Mouse (Mus musculus): ENCODE data around the gene Shisa5. TPM values are rescaled to one million over a fixed set of nuclear protein-coding genes. Genes with fewer than 3 reads are reported as not detected.

The Shisa5 gene
- polyA plus RNA-seq, 1 experiment from 2014 or later: 60.4 TPM

DNA sequence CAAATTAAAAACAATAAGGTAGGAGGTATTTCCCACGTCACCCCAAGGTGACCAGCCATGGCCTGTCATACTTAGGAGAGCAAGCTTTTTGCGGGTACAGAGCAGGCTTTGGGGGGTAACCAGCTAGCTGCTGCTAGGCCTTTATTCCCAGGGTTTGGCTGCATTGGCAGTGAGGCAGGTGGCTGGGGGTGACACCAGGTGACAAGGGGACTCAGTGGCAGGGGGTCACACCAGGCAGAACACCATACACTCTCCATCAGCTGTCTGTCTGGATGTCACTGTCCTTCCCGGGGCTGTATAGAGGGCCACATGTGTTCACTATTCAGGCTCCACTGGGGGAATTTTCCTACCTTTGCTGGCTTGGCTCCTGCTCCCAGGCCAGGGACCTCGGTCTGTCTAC is 18.6 kb downstream of the Shisa5 start:
- H3K27ac ChIP-seq: no peak overlapping the region
- ATAC-seq (ENCODE audit: insufficient number of reproducible peaks, insufficient read depth, low FRiP score, low TSS enrichment): no peak
- H3K36me3 ChIP-seq: peaks cover 58% of the 10 kb centered on the region
- H3K4me2 ChIP-seq (replicated peaks): no peak overlapping the region
- no peak overlapping the region for H3K4me3 ChIP-seq
- peaks cover 22% of the 10 kb centered on the region for H3K4me1 ChIP-seq
- H3K9me3 ChIP-seq: no peaks in the 10 kb centered on the region
- no peaks in the 10 kb centered on the region for H3K27me3 ChIP-seq
- H3K9ac ChIP-seq: no peak overlapping the region
- 84% methylated on average over 4 of the region's 4 CpGs for WGBS

- peaks cover 22% of the 10 kb centered on the region for H3K4me1 ChIP-seq
- no peak overlapping the region for H3K9ac ChIP-seq
- H3K9me3 ChIP-seq: no peaks in the 10 kb centered on the region
- H3K36me3 ChIP-seq: peaks cover 56% of the 10 kb centered on the region
- no peak overlapping the region for H3K4me3 ChIP-seq
- no peaks in the 10 kb centered on the region for H3K27me3 ChIP-seq
- H3K4me2 ChIP-seq (replicated peaks): no peak overlapping the region
- no peak for ATAC-seq (ENCODE audit: insufficient number of reproducible peaks, insufficient read depth, low FRiP score, low TSS enrichment)
- H3K27ac ChIP-seq: no peak overlapping the region
- 97% methylated on average over 5 of the region's 5 CpGs for WGBS
Measured at GRCm38 (mm10) chr9:109057543-109057942, 19.2 kb downstream of the Shisa5 start.

DNA sequence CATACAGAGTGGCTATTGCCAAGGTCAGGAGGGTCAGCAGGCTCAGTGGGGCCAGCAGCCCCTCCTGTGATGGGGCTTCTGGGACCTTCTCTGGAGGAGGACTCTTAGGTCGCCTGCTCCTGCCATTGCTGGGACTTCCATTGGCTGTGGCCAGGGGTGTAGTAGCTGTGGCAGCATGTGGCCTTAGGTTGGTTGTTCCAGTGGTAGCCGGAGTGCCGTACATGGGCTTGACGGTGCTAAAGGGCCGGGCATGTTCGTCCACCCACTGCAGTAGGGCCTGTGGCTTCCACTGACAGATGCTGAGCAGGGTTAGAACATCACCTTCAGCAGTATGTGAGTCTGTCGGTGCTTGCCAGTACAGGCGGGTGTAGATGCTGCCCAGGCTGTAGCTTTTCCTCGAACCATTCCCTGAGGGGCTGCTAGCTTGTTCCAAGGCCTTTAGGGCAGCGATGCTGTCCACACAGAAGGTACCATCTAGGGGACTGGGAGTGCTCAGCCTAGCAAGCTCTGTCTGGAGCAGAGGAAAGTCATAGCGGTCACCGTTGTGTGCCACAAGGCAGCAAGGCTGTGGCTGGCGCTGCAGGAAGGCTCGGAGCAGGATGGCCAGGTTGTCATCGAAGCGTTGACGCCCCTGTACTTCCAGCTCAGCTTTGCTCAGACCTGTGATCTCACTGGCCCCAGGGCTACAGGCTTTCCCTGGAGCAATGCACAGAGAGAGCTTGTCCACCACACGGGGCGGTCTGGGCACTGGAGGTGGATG is 19.8 kb downstream of the Shisa5 start:
- Histone ChIP-seq H3K36me3 (peaks cover 58% of the 10 kb centered on the region), H3K9ac (peak overlapping the region; percentile 51; the same call in 1 of the 2 replicates), H3K9me3 (no peaks in the 10 kb centered on the region), H3K27me3 (no peaks in the 10 kb centered on the region), H3K4me2 (replicated peaks) (peak overlapping the region; percentile 49; the same call in 1 of the 2 replicates), H3K27ac (peak overlapping the region; percentile 85), H3K4me1 (peaks cover 22% of the 10 kb centered on the region), H3K4me3 (no peak overlapping the region)
- 88% methylated on average over 19 of the region's 19 CpGs for WGBS
- ATAC-seq (ENCODE audit: insufficient number of reproducible peaks, insufficient read depth, low FRiP score, low TSS enrichment): no peak

- Histone ChIP-seq H3K9me3 (no peaks in the 10 kb centered on the region), H3K27ac (peak within 1 kb of the TSS; percentile 85), H3K9ac (peak within 1 kb of the TSS; percentile 51), H3K4me2 (replicated peaks) (peak within 1 kb of the TSS; percentile 49), H3K27me3 (no peaks in the 10 kb centered on the region), H3K36me3 (peaks cover 66% of the 10 kb centered on the region), H3K4me3 (peak within 1 kb of the TSS; percentile 33), H3K4me1 (peaks cover 21% of the 10 kb centered on the region)
- 18% methylated on average over 15 of the region's 15 CpGs for WGBS
- ATAC-seq (ENCODE audit: insufficient number of reproducible peaks, insufficient read depth, low FRiP score, low TSS enrichment): peak; percentile 78
Measured at GRCm38 (mm10) chr9:109059136-109059903, 21.0 kb downstream of the Shisa5 start, which contains the start of gene Trex1. Trex1 (minus strand) TSS chr9:109059734.

DNA sequence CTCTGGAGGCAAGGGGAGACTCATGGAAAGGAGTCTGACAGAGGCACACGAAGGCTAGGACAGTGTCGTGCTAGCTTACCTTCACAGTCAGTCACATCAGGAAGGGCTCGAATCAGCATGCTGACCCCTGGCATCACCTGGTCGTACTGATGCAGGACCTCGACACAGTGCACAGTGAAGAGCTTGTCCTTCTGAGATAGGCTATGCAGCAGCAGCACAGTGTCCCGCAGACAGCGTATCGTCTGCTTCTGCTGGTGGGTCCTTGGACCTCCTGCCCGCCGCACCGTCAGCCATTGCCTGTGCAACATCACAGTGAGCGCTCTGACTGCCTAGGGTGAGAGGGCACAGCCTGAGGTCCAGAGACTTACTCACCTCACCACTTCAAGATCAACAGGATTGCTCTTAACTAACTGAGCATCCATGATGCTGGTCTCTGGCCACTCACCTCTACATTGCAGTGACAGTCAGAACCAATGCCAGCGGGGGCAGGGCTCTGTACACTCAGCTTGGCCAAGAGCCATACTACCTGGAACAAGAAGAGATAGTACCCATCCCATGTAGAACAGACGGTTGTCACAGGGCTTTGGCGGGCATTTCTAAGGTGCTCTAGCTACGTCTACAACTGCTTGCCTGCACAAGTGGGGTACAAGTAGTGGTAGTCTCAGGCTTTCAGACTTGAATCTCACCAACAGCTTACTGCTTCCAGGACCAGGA is 22.0 kb downstream of the Shisa5 start:
- Histone ChIP-seq H3K9me3 (no peaks in the 10 kb centered on the region), H3K27me3 (no peaks in the 10 kb centered on the region), H3K27ac (no peak overlapping the region), H3K4me1 (peaks cover 12% of the 10 kb centered on the region), H3K4me3 (no peak overlapping the region), H3K9ac (no peak overlapping the region), H3K36me3 (peaks cover 76% of the 10 kb centered on the region), H3K4me2 (replicated peaks) (no peak overlapping the region)
- WGBS: 88% methylated on average over 16 of the region's 16 CpGs
- ATAC-seq (ENCODE audit: insufficient number of reproducible peaks, insufficient read depth, low FRiP score, low TSS enrichment): no peak

DNA sequence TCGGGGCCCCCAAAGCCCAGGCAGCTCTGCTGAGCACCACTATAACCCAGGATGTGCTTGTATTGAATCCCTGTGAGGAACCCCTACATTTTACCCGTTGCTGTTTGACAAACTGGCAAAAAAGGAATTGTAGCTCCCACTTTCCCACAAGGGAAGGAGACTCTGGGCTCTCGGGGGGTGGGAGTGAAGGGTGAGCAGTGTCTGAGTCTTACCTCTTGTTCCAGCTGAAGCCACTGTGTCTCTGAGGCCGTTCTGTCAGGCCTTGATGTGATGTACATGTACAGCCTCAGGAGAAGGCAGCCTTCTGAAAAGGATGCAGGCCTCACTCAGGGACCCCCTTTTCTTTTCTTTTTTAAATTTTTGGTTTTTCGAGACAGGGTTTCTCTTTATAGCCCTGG is 22.5 kb downstream of the Shisa5 start:
- no peaks in the 10 kb centered on the region for H3K9me3 ChIP-seq
- no peak overlapping the region for H3K9ac ChIP-seq
- H3K4me2 ChIP-seq (replicated peaks): no peak overlapping the region
- peaks cover 10% of the 10 kb centered on the region for H3K4me1 ChIP-seq
- ATAC-seq (ENCODE audit: insufficient number of reproducible peaks, insufficient read depth, low FRiP score, low TSS enrichment): no peak
- 94% methylated on average over 5 of the region's 5 CpGs for WGBS
- no peaks in the 10 kb centered on the region for H3K27me3 ChIP-seq
- H3K27ac ChIP-seq: no peak overlapping the region
- H3K4me3 ChIP-seq: no peak overlapping the region
- H3K36me3 ChIP-seq: peaks cover 81% of the 10 kb centered on the region

DNA sequence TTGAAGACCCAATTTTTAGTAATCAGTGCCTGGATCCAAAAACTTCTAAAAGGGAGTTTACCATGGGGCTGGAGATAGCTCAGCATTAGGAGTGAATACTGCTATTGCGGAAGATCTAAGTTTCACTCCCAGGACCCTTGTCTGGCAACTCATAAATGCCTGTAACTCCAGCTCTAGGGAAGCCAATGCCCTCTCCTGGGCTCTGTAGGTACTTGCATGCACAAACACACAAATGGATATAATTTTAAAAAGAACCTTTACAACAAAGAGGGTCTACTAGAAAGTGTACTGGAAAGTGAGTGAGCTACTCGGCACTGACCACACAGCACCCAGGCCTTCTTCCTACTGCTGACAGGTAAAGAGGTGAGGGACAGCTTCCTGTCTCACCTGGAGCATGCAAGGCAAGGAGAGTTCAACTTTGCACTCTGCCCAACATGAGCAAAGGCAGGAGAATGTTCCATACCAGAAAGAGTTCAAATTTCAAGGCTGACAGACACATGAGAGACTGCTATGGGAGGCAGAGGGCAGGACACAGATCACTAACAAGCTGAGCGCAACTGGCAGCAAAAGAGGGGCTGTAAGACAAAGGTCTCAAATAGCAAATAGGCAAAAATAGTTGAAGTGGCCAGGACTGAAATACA is 29.9 kb downstream of the Shisa5 start:
- WGBS: 93% methylated on average over 3 of the region's 3 CpGs
- ATAC-seq (ENCODE audit: insufficient number of reproducible peaks, insufficient read depth, low FRiP score, low TSS enrichment): no peak
- no peaks in the 10 kb centered on the region for H3K9me3 ChIP-seq

DNA sequence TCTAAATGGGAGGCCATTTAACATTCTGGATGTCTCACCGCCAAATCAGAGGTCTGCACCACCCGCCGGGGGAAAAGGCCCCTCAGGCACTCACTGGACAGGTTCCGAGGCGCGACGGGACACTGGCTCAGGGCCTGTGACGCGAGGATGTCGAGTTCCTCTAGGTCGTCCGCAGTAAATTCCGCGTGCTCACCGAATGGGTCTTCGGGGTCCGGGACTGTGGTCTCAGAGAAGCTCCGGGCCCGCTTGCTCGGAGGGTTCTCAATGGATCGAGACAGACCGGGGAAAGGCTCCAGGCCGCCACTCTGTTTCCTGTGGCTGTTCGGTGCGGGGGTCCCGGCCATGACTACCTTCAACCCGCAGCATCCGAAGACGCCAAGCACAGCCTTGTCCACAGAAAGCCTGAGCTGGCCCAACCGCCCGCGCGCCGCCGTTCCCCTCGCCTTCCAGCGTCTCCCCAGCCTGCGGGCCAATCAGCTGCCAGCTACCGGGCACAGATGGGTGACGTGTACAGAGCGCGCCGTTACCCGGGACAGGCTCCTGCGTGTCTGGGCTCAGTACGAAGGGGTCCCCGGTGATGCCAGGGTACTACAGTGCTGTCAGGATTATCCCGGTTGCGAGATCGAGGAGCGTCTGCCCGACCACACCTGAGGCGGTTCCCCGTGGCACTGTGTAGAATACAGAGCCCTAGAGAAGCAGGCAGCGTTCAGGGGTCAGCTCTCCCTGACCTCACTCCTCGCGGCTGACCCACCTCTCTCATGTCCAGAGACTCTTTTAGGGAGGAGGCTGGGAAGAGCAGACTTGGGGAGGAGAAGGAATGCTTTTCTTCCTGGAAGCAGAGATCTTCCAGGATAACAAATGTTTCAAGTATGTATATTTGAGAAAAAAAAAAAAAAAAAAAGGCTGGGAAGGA is 35.6 kb downstream of the Shisa5 start, which contains the start of gene Atrip:
Atrip (minus strand) TSS at position 464 of the 913 bp plus-strand sequence.
- Histone ChIP-seq H3K27me3 (no peaks in the 10 kb centered on the region), H3K4me2 (replicated peaks) (peak within 1 kb of the TSS; percentile 91), H3K9ac (peak within 1 kb of the TSS; percentile 88), H3K36me3 (peaks cover 32% of the 10 kb centered on the region), H3K4me1 (peaks cover 8% of the 10 kb centered on the region), H3K27ac (peak within 1 kb of the TSS; percentile 77), H3K4me3 (peak within 1 kb of the TSS; percentile 87), H3K9me3 (no peaks in the 10 kb centered on the region)
- under 1% methylated on average over 57 of the region's 57 CpGs for WGBS
- peak; percentile 98 for ATAC-seq (ENCODE audit: insufficient number of reproducible peaks, insufficient read depth, low FRiP score, low TSS enrichment)

More for the DNA sequence above, 29.9 kb downstream of the Shisa5 start:
- H3K9ac ChIP-seq: no peak overlapping the region
- peaks cover 77% of the 10 kb centered on the region for H3K36me3 ChIP-seq
- H3K4me3 ChIP-seq: no peak overlapping the region
- no peaks in the 10 kb centered on the region for H3K27me3 ChIP-seq
- no peak overlapping the region for H3K4me2 ChIP-seq (replicated peaks)
- H3K4me1 ChIP-seq: peaks cover 7% of the 10 kb centered on the region
- H3K27ac ChIP-seq: no peak overlapping the region

DNA sequence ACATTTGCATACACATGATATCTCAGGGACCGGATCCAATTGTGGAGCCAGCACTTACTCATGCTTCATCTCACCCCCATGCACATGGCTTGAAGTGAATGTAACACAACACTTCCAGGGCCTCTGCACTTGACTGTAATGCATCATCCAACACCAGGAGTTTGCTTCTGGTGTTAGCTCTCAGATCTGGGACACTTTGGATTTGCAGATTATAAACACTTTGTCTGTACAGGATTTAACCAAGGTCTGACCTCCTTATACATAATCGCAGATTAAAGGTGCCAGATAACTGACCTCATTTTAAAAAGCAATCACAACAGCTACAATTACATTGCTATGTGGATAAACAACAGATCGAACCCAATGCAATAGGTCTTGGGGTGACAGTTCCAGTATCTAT is 42.2 kb downstream of the Shisa5 start:
- Histone ChIP-seq H3K27me3 (no peaks in the 10 kb centered on the region), H3K9ac (no peak overlapping the region), H3K4me3 (no peak overlapping the region), H3K36me3 (peaks cover 26% of the 10 kb centered on the region), H3K4me2 (replicated peaks) (peak overlapping the region; percentile 70; the same call in 1 of the 2 replicates), H3K9me3 (no peaks in the 10 kb centered on the region), H3K27ac (no peak overlapping the region), H3K4me1 (peaks cover 11% of the 10 kb centered on the region)
- ATAC-seq (ENCODE audit: insufficient number of reproducible peaks, insufficient read depth, low FRiP score, low TSS enrichment): no peak
- 95% methylated on average over 3 of the region's 3 CpGs for WGBS

- no peaks in the 10 kb centered on the region for H3K9me3 ChIP-seq
- no peaks in the 10 kb centered on the region for H3K27me3 ChIP-seq
- H3K27ac ChIP-seq: peak overlapping the region; percentile 77
- ATAC-seq (ENCODE audit: insufficient number of reproducible peaks, insufficient read depth, low FRiP score, low TSS enrichment): no peak
- WGBS: 8% methylated on average over 11 of the region's 11 CpGs
- peak overlapping the region; percentile 70 for H3K4me2 ChIP-seq (replicated peaks)
- peaks cover 11% of the 10 kb centered on the region for H3K4me1 ChIP-seq
- H3K4me3 ChIP-seq: peak overlapping the region; percentile 80
- peak overlapping the region; percentile 73 for H3K9ac ChIP-seq
- H3K36me3 ChIP-seq: peaks cover 26% of the 10 kb centered on the region
Measured at GRCm38 (mm10) chr9:109081749-109082123, 43.4 kb downstream of the Shisa5 start.
